Mouse (Mus musculus): ENCODE data around the gene Adamts20. TPM values are rescaled to one million over a fixed set of nuclear protein-coding genes. Genes with fewer than 3 reads are reported as not detected.
A peak's percentile ranks its signal among the peaks of the same experiment; 100 is the strongest.

Gene Adamts20
- total RNA-seq, 2 experiments from 2014 or later: 13.6 to 17.5 TPM

DNA sequence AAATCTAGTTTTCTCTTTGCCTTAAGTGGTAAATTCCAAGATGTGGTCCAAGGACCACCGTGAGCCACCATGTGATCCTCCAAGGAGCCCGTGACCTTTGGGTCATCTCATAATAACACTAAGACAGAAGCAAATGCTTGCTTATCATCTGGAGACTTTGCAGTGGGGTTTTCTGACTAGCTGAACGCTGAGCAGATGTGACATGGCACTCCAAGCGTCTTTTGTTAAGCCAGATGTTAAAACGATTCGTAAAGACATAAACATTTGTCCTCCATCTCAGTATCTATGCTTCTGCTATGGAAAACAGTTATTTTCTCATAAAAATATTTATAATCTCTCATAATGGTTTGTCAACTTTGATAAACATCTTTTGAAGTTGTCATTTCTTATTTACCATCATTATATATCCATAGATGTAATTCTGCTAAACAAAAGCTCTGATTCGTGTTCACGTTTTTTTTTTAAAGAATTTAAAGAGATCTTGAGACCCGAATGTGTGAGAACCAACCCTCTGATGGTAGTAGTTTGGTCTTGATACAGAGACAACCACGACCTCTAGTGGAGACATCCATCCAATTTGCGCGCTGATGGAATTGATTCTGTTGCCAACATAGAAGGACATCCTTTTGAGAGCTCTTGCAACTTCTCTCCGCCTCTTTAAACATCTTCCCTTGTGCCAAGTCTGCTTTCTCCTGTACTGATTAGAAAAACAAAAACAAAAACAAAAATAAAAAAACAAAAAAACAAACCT is 212.1 kb downstream of the Adamts20 start:
- no peak overlapping the region for H3K27ac ChIP-seq
- TF ChIP-seq CTCF (conservative IDR thresholded peaks at IDR 0.05): peak; percentile 78
- peak in 1 of 2 experiments; percentile 35 for DNase-seq (ENCODE audit: low spot score in 2 of 2)
- no peak overlapping the region for H3K4me3 ChIP-seq

DNA sequence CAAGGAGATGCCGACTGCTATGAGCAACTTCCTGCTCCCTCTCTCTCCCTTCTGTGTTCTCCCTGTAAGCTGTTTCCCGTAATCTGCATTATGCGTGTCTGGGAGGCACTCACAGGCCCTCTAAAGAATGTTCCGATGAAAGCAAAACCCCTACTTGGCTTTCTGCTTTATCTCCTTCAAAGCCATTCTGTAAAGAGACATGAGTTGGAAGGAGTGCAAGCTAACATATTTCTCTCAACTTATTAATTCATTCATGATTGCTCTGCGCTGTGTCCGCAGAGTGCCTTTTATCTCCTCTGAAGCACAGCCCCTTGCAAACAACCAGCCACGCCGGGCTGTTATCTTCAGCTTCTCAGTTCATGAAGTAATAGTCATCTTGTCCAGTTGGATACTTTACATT is 215.5 kb downstream of the Adamts20 start:
- Histone ChIP-seq H3K4me3 (no peak overlapping the region), H3K27ac (no peak overlapping the region)
- no peak for DNase-seq (ENCODE audit: low spot score in 2 of 2)
- TF ChIP-seq CTCF (conservative IDR thresholded peaks at IDR 0.05): no peak

DNA sequence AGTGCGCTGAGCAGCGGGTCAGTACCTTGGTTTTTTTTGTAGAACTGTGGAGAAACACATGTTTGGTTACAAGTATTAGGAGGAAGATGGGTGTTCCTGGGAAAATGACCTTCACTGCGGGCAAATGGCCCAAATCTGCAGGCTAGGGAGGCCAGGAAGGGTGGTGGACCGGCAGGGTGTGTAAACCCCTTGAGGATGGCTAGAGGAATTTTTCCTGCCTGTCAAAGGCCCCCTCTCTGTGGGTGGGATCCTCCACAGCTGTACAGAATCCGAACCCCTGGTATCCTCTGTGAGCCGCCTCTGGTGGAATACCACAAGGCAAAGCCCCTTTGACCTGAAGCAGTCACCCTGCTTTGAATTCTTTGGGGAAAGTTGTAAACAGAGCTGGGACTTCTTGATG is 216.8 kb downstream of the Adamts20 start:
- H3K27ac ChIP-seq: no peak overlapping the region
- TF ChIP-seq CTCF (conservative IDR thresholded peaks at IDR 0.05): no peak
- H3K4me3 ChIP-seq: no peak overlapping the region
- no peak for DNase-seq (ENCODE audit: low spot score in 2 of 2)

DNA sequence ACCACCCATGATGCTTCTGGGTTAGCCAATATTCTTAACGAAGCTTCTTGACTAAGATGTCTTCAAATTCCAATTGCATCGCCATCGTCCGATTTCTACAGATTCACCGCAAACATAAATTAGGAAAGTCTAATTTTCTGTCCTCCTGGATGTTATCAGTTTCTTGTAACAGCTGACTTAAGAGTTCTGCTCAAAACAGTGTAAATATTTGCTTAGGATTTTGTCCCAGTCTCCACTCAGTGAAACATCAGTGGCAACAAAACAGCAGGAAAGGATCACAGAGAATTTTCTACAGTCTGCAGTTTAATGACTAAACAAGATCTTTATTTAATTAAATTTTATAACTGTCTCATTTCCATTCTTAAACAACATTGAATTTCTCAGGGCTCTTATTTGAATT is 218.5 kb downstream of the Adamts20 start:
- TF ChIP-seq CTCF (conservative IDR thresholded peaks at IDR 0.05): no peak
- H3K4me3 ChIP-seq: no peak overlapping the region
- H3K27ac ChIP-seq: no peak overlapping the region
- no peak for DNase-seq (ENCODE audit: low spot score in 2 of 2)

DNA sequence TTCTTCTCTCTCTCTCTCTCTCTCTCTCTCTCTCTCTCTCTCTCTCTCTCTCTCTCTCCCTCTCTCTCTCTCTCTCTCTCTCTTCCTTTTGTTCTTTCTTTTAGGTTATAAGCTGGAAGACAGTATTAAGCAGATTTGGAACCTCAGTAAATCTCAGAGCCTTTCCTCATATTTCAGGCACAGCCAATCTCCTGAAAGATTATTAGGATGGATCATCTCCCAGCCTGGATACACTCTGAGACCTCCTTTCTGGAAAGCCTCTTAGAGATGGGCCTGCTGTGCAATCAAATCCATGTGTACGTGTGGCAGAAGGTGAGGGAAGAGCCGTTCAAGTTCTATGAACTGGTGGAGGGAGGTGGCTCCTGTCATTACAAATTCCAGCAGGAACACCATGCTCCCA is 220.9 kb downstream of the Adamts20 start:
- DNase-seq (ENCODE audit: low spot score in 2 of 2): no peak
- H3K4me3 ChIP-seq: no peak overlapping the region
- no peak for TF ChIP-seq CTCF (conservative IDR thresholded peaks at IDR 0.05)
- no peak overlapping the region for H3K27ac ChIP-seq

DNA sequence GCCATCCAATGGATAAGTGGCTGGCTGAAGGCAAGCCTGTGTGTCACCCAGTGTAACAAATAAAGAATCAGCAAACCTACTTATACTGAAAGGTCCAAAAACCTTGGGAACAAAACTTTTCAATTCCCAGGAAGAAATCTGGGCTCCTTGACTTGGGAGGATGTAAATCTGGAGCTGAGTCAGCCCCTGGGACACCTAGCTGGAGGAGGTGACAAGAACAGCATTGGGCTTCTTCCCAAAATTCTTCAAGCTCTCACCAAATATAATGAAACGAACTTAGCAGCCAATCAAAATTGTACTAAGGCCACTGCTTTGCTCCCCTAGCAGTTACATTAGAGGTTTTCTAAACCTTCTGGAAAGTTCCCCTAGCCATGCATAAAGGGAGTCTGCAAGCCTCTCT is 223.1 kb downstream of the Adamts20 start:
- no peak overlapping the region for H3K4me3 ChIP-seq
- H3K27ac ChIP-seq: no peak overlapping the region
- no peak for DNase-seq (ENCODE audit: low spot score in 2 of 2)
- TF ChIP-seq CTCF (conservative IDR thresholded peaks at IDR 0.05): no peak

DNA sequence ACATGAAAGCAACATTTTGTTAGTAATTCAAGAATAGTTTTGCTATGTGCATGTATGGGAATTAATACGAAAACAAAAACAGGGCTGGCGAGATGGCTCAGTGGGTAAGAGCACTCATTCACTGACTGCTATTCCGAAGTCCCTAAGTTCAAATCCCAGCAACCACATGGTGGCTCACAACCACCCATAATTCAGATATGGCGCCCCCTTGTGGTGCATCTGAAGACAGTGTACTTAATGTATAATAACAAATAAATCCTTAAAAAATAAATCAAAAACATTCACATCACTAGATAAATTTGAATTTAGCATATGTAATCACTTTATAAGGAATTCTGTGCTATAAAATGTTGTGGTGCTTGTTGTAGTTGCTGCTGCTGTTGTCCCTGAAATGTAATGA is 225.6 kb downstream of the Adamts20 start:
- Histone ChIP-seq H3K27ac (no peak overlapping the region), H3K4me3 (no peak overlapping the region)
- no peak for DNase-seq (ENCODE audit: low spot score in 2 of 2)
- TF ChIP-seq CTCF (conservative IDR thresholded peaks at IDR 0.05): peak; percentile 76

DNA sequence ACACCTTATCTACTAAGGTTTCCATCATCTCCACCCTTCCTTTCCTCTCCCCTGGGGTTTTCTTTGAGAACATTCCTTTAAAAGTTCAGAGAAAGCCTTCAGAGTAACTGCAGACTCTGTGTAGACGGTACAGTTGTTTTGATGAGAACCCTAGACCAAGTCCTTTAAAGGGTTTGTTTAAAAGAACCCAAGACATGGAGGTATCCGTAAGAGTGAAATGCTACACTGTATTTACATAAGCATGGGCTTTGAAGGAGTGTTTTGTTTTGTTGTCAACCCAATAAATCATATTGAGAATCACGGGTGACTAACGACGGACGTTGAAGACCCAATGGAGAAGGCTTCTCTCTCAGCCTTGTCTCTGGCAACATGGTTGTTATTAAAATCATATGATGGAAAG is 226.1 kb downstream of the Adamts20 start:
- no peak overlapping the region for H3K27ac ChIP-seq
- H3K4me3 ChIP-seq: no peak overlapping the region
- TF ChIP-seq CTCF (conservative IDR thresholded peaks at IDR 0.05): no peak
- DNase-seq (ENCODE audit: low spot score in 2 of 2): no peak

DNA sequence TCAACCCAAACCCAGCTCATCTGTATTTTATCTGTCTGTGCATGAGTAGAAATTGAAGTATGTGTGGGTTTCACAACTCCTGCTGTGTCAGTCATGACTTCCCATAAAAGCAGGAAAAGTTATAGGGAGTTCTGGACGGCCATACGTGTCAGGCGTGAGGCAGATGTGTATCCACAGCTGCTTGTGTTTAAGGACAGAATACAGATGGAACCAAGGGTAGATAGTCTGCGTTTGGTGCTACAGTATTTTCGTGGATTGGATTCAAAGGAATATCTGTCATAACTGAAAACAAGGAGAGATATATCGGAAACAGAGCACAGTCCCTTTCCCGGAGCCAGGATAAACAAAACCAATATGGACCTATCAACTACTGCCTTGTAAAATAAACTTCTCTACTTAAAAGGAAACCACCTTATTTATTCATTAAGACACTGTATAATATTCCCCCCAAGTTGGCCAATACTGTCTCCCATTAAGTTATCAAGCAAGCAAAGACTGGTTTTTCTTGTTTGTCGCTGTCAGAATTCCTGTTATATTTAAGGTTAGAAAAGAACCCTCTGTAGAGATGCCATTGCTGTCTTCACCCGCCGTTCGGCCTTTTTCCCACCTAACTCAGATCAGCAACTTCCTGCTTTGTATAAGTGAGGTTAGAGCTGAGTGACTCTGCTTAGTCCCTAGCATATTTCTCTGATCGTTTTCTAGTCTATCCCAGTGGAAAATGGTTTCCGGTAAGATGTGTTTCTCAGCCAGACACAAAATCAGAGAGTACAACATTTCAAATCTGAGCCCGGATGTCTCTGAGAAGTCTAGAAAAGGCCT is 227.0 kb downstream of the Adamts20 start:
- H3K27ac ChIP-seq: no peak overlapping the region
- DNase-seq (ENCODE audit: low spot score in 2 of 2): no peak
- no peak overlapping the region for H3K4me3 ChIP-seq
- TF ChIP-seq CTCF (conservative IDR thresholded peaks at IDR 0.05): no peak

DNA sequence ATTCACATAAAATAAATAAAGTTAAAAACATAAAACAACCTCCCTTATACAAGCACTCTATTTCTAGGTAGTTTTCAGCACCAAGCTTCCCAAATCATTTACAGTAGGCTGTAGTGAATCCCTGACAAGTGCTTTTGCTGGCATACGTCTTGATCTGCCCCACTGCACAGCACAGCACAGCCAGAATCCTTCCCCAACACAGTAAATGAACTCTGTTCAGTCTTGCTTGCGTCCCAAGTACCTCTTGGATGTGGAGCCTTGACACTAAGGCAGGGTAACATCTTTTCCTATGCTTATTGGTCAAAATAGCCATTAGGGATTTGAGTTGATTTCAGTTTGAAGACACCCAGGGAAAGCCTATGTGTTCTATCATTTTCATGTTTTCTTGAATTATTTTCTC is 228.5 kb downstream of the Adamts20 start:
- no peak for DNase-seq (ENCODE audit: low spot score in 2 of 2)
- H3K27ac ChIP-seq: no peak overlapping the region
- no peak overlapping the region for H3K4me3 ChIP-seq
- no peak for TF ChIP-seq CTCF (conservative IDR thresholded peaks at IDR 0.05)

DNA sequence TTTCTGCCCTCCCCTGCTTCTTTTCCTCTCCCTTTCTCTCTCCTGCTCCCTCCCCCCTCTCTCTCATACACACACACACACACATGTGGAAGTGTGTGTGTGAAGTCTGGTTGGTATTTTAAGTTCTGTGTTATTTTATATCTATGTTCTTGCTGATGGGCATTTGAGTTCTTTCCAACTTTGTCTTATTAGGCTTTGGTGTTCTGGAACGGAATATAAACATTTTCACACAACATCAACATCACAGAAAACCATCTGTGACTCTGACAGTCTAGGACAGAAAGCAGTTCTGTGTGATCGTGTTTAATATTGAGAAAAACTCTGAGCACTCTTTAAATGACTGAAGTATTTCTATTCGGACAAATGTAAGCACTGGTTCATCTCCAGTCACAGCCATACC is 229.1 kb downstream of the Adamts20 start:
- no peak for TF ChIP-seq CTCF (conservative IDR thresholded peaks at IDR 0.05)
- H3K27ac ChIP-seq: no peak overlapping the region
- DNase-seq (ENCODE audit: low spot score in 2 of 2): no peak
- H3K4me3 ChIP-seq: no peak overlapping the region

DNA sequence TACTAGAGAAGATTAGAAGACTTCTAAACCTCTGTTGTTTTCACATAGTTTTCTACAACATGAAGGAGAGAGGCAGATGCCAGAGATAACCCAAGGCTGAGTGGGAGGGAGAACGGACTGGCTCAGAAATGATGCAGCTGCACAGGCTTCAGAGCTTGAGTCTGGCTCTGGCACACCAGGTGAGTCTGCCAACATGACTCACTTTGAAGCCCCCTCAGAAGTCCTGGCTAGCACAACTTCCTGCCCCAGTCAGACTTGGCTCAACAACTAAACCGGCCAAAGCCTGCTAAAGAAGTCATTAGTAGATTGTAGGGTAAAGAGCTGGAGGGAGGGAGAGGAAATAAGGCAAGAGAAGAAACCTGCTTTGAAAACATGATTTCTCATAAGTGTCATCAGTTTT is 230.0 kb downstream of the Adamts20 start:
- H3K27ac ChIP-seq: no peak overlapping the region
- no peak for DNase-seq (ENCODE audit: low spot score in 2 of 2)
- no peak overlapping the region for H3K4me3 ChIP-seq
- no peak for TF ChIP-seq CTCF (conservative IDR thresholded peaks at IDR 0.05)

DNA sequence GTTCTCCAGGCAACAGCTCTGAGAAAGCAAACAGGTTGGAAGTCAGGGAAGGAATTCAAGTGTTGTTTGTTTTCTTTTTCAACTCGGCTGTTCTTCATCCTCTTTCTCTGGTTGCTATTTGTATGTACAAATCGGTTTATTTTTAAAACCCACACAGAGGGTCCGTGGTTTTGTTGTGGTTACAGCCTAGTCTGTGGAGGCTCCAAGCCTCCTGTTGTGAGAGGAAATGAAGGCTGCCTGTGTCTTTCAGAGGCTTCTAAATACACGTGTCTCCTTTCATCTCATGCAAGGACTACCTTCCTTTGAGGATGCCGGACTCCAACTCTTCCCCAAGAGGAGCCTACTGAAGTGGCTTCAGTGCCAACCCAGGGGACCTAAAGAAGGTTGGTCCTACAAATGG is 234.0 kb downstream of the Adamts20 start:
- no peak for TF ChIP-seq CTCF (conservative IDR thresholded peaks at IDR 0.05)
- Histone ChIP-seq H3K27ac (no peak overlapping the region), H3K4me3 (no peak overlapping the region)
- no peak for DNase-seq (ENCODE audit: low spot score in 2 of 2)

DNA sequence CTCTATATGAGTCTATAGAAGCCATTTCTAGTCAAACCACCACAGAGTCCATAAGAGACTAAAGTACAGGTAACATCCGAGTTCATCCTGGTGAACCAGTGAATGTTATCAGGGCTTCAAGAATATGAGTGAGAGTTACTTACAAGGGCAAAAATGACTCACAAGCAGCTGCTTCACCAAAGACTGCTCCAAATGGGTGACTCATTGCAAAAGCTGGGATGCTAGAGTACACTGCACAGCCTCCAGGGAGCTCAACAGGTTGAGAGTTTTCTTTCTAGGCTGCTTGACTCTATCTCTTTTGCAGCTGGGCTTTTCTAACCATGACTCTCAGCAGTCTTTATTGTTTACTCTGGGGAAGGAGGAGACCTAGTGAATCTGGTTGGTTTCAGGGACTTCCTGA is 237.8 kb downstream of the Adamts20 start:
- DNase-seq (ENCODE audit: low spot score in 2 of 2): no peak
- no peak for TF ChIP-seq CTCF (conservative IDR thresholded peaks at IDR 0.05)
- no peak overlapping the region for H3K4me3 ChIP-seq
- no peak overlapping the region for H3K27ac ChIP-seq
